Mouse (Mus musculus): Measurements from ENCODE around the gene Scarf2. TPM values are rescaled to one million over a fixed set of nuclear protein-coding genes. Genes with fewer than 3 reads are reported as not detected.

The Scarf2 gene
- total RNA-seq, 1 experiment from 2014 or later: 8.6 TPM

DNA sequence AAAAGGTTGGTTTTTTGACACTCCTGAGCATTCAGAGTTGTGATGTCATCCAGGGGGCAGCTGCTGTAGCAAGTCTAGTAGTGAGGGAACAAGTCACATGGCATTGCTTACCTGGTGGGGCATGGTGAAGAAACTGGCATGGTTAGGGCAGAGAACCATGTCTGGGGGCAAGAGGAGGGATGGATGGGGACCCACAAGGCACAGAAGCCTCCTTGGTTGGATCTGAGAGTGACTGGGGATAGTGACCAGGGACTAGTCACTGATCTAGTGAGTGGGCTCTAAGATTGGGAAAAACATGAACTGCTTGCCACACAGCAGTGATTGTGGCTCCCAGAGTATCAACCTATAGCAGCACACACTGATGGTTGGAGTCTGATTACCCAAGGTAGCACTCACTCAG, 2.5 kb downstream of the Scarf2 start:
- DNase-seq: no peak

GRCm38 (mm10) chr16:17801777-17802455, 4.8 kb downstream of the Scarf2 start:
- DNase-seq: no peak

DNA sequence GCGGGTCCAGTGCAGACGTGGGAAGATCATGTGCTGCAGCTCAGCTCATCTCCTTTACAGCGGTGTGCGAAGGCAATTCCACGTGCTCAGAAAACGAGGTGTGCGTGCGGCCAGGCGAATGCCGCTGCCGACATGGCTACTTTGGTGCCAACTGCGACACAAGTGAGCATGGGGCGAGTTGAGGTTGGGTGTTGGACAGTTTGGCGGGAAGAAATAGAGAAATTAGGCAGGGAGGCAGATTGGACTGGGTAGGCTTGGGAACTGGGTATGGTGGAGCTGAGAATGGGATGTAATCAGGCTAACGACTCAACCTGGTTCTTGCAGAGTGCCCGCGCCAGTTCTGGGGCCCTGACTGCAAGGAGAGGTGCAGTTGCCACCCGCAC, 5.4 kb downstream of the Scarf2 start:
- no peak for DNase-seq

- peak; percentile 46 for DNase-seq
These were observed 6.0 kb downstream of the Scarf2 start for GRCm38 (mm10) chr16:17802839-17803674.

GRCm38 (mm10) chr16:17803675-17804448, 6.8 kb downstream of the Scarf2 start:
- no peak for DNase-seq

- peak; percentile 52 for DNase-seq
These were observed 7.4 kb downstream of the Scarf2 start for GRCm38 (mm10) chr16:17804449-17804912.

GRCm38 (mm10) chr16:17804982-17805381, 7.9 kb downstream of the Scarf2 start:
- no peak for DNase-seq

- no peak for DNase-seq
These were observed 9.6 kb downstream of the Scarf2 start for GRCm38 (mm10) chr16:17806581-17807191.

- peak; percentile 93 for DNase-seq
These were observed 10.3 kb downstream of the Scarf2 start for GRCm38 (mm10) chr16:17807192-17808009.

GRCm38 (mm10) chr16:17809125-17809524, 12.0 kb downstream of the Scarf2 start:
- DNase-seq: no peak

DNA sequence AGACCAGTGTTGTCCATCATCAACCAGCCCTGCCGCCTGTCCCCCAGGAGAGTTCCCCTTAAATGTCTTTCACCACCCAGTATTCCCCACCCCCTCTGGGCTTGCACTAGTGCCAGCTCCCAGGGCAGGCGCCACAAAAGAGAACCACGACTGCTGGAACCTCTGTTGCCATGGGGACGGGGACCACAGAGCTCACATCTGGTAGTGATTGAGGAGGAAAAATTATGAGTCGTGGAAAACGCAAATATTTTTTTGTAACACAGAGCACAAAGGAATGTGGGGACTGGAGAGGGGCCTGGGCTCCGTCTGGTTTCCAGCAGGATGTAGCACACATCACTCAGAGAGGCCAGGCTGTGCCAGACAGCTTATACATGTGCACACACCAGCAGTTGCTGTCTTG, 12.6 kb downstream of the Scarf2 start:
- no peak for DNase-seq

- DNase-seq: no peak
These were observed 15.0 kb downstream of the Scarf2 start for GRCm38 (mm10) chr16:17812120-17812519.

- DNase-seq: no peak
These were observed 16.1 kb downstream of the Scarf2 start for GRCm38 (mm10) chr16:17813173-17813572.

GRCm38 (mm10) chr16:17815411-17816402, 18.6 kb downstream of the Scarf2 start:
- DNase-seq: peak; percentile 69

DNA sequence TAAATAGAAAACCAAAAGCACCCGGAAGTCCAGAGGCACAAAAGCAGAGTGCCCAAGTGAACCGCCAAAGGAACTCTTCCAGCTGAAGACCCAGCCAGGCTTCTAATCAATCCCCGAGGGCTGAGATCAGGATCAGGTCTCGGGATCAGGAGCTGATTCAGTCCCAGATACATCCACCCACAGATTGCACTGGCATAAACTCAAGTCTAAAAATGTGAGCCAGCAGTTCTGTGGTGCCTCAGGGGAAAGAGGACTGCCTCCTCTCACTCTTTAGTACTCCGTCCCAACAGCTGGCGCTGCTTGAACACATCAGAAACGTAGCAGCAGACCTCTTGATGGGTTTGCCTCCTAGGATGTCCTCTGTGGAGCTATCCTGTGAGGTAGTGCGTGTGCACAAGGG, 19.4 kb downstream of the Scarf2 start:
- no peak for DNase-seq

GRCm38 (mm10) chr16:17826500-17826899, 29.4 kb downstream of the Scarf2 start:
- DNase-seq: no peak

DNA sequence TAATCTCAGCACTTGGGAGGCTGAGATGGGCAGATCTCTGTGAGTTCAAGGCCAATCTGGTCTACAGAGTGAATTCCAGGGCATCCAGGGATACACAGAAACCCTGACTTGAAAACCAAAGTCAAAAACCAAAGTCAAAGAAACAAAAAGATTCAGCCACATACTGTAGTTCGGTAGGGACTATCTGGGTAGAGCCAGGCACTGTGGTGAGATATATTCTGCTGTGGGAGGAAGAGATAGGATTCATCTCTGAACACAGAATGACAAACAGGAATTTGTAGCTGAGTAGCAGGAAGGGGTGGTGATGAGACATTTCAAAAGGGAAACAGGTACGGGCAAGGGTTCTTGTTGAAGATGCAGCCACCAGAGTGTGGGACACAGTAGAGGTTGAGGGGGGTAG, 31.1 kb downstream of the Scarf2 start:
- DNase-seq: no peak

GRCm38 (mm10) chr16:17828867-17829266, 31.8 kb downstream of the Scarf2 start:
- DNase-seq: no peak

DNA sequence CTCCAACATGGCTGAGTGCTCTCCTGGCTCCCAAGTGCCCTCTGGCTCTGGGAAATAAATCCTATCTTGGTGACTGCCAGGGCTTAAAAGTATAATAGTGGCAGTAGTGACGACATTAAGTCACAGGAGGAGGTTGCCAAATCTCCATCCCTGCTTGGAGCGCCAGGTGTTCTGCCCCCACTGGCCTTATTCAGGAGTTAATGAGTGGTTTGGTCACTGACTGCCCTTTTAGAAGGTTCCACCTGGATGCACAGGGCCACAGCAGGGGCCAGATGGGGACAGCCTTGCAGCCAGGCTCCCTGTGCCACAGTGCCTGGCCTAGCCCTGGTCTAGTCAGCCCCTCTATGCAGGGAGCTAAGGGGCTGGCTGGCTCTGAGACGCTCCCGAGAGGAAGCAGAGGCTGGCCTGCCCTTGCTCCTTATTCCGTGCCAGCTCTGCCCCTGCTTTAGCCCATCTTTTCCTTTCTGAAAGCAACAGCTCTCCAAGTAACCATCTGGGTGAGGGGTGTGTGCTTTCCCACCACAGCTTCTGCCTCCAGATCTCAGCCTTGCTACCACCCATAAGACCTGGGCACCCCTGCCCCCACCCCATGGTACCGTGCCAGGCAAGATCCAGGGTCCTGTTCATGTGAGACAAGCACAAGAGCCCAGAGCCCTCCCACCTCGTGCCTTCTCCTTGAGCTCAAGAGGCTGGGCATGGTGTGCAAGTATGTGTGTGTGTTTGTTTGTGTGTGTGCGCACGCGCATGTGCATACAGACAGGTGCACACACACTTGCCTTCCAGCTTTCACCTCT, 33.5 kb downstream of the Scarf2 start:
- no peak for DNase-seq

Data from adrenal gland, postnatal 25 days (tissue).